Mouse (Mus musculus) right cerebral cortex, postnatal 25 days (tissue): ENCODE measurements around the gene Stac.
A peak's percentile ranks its signal among the peaks of the same experiment; 100 is the strongest.

ENCODE experiments used
- DNase-seq: peaks from one replicate; pipeline ENCODE4 v3.0.0; 2022

Gene Stac

GRCm38 (mm10) chr9:111689680-111690483 is at the start of gene Stac:
Gene Stac, minus strand, starts transcription at chr9:111690348.
- DNase-seq = peak; percentile 19

GRCm38 (mm10) chr9:111739431-111740245 is 49.5 kb upstream of the Stac start:
- DNase-seq = no peak

GRCm38 (mm10) chr9:111739026-111739425 is 48.9 kb upstream of the Stac start:
- no peak for DNase-seq

- no peak for DNase-seq
Observed at GRCm38 (mm10) chr9:111737796-111738195, 47.6 kb upstream of the Stac start.

- no peak for DNase-seq
Observed at GRCm38 (mm10) chr9:111735931-111736330, 45.8 kb upstream of the Stac start.

- no peak for DNase-seq
Observed at GRCm38 (mm10) chr9:111731939-111732670, 42.0 kb upstream of the Stac start.

- DNase-seq = no peak
Observed at GRCm38 (mm10) chr9:111724981-111725593, 34.9 kb upstream of the Stac start.

- no peak for DNase-seq
Observed at GRCm38 (mm10) chr9:111714457-111714856, 24.3 kb upstream of the Stac start.

GRCm38 (mm10) chr9:111700101-111700500 is 10.0 kb upstream of the Stac start:
- no peak for DNase-seq

GRCm38 (mm10) chr9:111690484-111690855 is 322 bp upstream of the Stac start:
- DNase-seq = no peak

GRCm38 (mm10) chr9:111689146-111689545 is 1.0 kb downstream of the Stac start:
- DNase-seq = peak; percentile 41

- DNase-seq = no peak
Observed at GRCm38 (mm10) chr9:111684170-111684569, 6.0 kb downstream of the Stac start.

- no peak for DNase-seq
Observed at GRCm38 (mm10) chr9:111679516-111679915, 10.6 kb downstream of the Stac start.

- no peak for DNase-seq
Observed at GRCm38 (mm10) chr9:111669816-111670215, 20.3 kb downstream of the Stac start.

- no peak for DNase-seq
Observed at GRCm38 (mm10) chr9:111655066-111655465, 35.1 kb downstream of the Stac start.

GRCm38 (mm10) chr9:111644228-111644627 is 45.9 kb downstream of the Stac start:
- DNase-seq = no peak

GRCm38 (mm10) chr9:111643369-111643768 is 46.8 kb downstream of the Stac start:
- no peak for DNase-seq

GRCm38 (mm10) chr9:111637641-111638040 is 52.5 kb downstream of the Stac start:
- DNase-seq = no peak

GRCm38 (mm10) chr9:111632833-111633232 is 57.3 kb downstream of the Stac start:
- DNase-seq = no peak

GRCm38 (mm10) chr9:111621191-111621590 is 69.0 kb downstream of the Stac start:
- DNase-seq = no peak

GRCm38 (mm10) chr9:111611341-111611740 is 78.8 kb downstream of the Stac start:
- no peak for DNase-seq

- no peak for DNase-seq
Observed at GRCm38 (mm10) chr9:111608762-111609161, 81.4 kb downstream of the Stac start.

GRCm38 (mm10) chr9:111606603-111607002 is 83.5 kb downstream of the Stac start:
- DNase-seq = no peak
